Mouse (Mus musculus) stomach, postnatal 0 days (tissue): ENCODE data around the gene Gm10643. TPM values are rescaled to one million over a fixed set of nuclear protein-coding genes. Genes with fewer than 3 reads are reported as not detected.

Source experiments
- ATAC-seq: fragments of 200-750 bp; cut with Nextera tagmentation; 2 replicates; pipeline ENCODE4 v1.8.0; 2017; ENCODE audit not compliant: low FRiP score, low TSS enrichment
- DNase-seq: peaks from one replicate; pipeline ENCODE4 v3.0.0-alpha.2; 2016; ENCODE audit warnings: low spot score
- H3K27ac ChIP-seq: fragments of 300-500 bp; sonication (generic); replicated peaks from 2 replicates; pipeline ENCODE4 v1.5.1; 2014; ENCODE audit warnings: mild to moderate bottlenecking, control low read depth
- H3K27me3 ChIP-seq: fragments of 300-500 bp; sonication (generic); 2 replicates; pipeline ENCODE4 v1.6.1; 2014; ENCODE audit warnings: low read length; ENCODE audit not compliant: control insufficient read depth, insufficient read depth
- H3K36me3 ChIP-seq: fragments of 300-500 bp; sonication (generic); 2 replicates; pipeline ENCODE4 v1.6.1; 2014; ENCODE audit warnings: low read length, mixed read lengths; ENCODE audit not compliant: control insufficient read depth, insufficient read depth
- H3K4me1 ChIP-seq: fragments of 300-500 bp; sonication (generic); replicated peaks from 2 replicates; pipeline ENCODE4 v1.6.1; 2014; ENCODE audit warnings: antibody characterized with exemption; ENCODE audit not compliant: control insufficient read depth, insufficient read depth
- H3K4me2 ChIP-seq: fragments of 300-500 bp; sonication (generic); replicated peaks from 2 replicates; pipeline ENCODE4 v1.6.1; 2014; ENCODE audit warnings: low read depth, mild to moderate bottlenecking, control low read depth, moderate library complexity
- H3K4me3 ChIP-seq: fragments of 300-500 bp; sonication (generic); 2 replicates; pipeline ENCODE4 v1.5.1; 2014; ENCODE audit warnings: low read depth, low read length, control low read depth
- H3K9ac ChIP-seq: fragments of 300-500 bp; sonication (generic); 2 replicates; pipeline ENCODE4 v1.6.1; 2014; ENCODE audit warnings: mild to moderate bottlenecking, low read length, control low read depth, mixed read lengths
- H3K9me3 ChIP-seq: fragments of 300-500 bp; sonication (generic); 2 replicates; pipeline ENCODE4 v1.6.1; 2016; ENCODE audit warnings: low read length; ENCODE audit not compliant: control insufficient read depth
- CTCF ChIP-seq: IDR thresholded peaks from 2 replicates; pipeline ENCODE4 v1.5.1; 2016; ENCODE audit warnings: antibody characterized with exemption, low read depth, mild to moderate bottlenecking, moderate library complexity
- EP300 ChIP-seq: optimal IDR thresholded peaks from 2 replicates; pipeline ENCODE3; 2016; ENCODE audit warnings: antibody characterized with exemption
- WGBS: fragments of 180-500 bp; shearing (Covaris S2); extraction: QIAGEN DNeasy Blood & Tissue Kit; methylation state at CpG from one replicate; pipeline ENCODE4 v1.1.7; 2014; 5-methylcytosine and 5-hydroxymethylcytosine counted together
- polyA plus RNA-seq: library from polyadenylated mRNA; unstranded; fragments of >200 nt; fragmentation: Nextera tagmentation; extraction: Ambion mirVana; gene quantifications from 2 replicates; pipeline ENCODE4 v1.2.1, GENCODE M21; 2015

The Gm10643 gene
- polyA plus RNA-seq, 1 experiment from 2014 or later, result 0.96 TPM

DNA sequence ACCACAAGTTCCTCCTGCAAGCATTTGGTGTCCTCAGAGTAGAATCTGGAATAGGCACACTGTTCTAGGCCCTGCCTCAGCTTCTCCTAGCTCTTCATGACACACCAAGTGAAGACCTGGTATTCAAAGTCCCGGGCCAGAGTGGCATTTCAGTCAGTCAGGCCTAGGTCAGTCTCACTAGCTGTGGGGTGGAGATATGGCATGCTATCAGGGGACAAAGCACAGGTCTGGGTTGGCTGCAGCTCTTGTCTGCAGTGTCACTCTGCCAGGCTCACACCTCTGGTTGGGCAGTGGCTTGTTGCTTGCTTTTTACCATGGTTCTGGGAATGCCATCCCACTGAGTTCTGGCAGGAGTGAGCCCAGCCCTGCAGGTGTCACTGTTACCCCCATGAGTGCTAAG lies 11.5 kb upstream of the Gm10643 start:
- 82% methylated on average over 1 of the region's 1 CpGs for WGBS
- no peaks in the 10 kb centered on the region for H3K27me3 ChIP-seq
- no peak overlapping the region for H3K4me3 ChIP-seq
- H3K9me3 ChIP-seq, result no peaks in the 10 kb centered on the region
- TF ChIP-seq CTCF (no peak), EP300 (no peak)
- peaks cover 9% of the 10 kb centered on the region; the same call in 1 of the 2 replicates for H3K36me3 ChIP-seq
- no peaks in the 10 kb centered on the region for H3K4me1 ChIP-seq
- peak overlapping the region; percentile 13; the same call in 1 of the 2 replicates for H3K9ac ChIP-seq
- ATAC-seq, result no peak
- H3K27ac ChIP-seq, result no peak overlapping the region
- DNase-seq, result peak; percentile 11
- H3K4me2 ChIP-seq, result no peak overlapping the region

DNA sequence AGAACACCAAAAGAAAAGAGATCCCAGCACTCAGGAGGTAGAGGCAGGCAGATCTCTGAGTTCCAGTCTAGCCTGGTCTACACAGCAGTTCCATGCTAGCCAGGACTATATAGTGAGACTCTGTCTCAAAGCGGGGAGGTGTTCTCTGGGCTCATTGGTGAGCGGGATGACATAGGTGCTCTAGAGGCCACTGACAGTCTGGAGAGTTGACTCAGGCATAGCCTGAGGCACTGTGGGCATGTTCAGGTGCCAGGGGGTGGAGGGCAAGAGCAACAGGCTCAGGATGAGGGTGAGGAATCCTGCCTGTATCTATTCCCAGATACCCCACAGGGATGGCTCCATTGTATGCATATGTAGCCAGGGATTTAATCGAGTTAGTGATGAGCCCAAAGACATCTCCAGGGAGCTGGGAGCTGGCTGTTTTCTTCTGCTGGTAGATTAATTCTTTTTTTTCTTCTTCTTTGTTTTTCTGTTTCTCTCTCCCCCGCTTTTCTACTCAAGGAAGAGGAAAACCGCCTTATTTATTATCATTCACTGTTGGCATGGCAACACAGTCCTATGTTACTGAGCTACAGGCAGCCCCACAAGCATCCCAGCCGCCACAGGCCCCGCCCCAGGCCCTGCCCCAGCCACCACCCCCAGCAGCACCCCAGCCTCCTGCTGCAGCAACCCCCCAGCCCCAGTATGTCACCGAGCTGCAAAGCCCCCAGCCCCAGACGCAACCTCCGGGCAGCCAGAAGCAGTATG lies 8.5 kb upstream of the Gm10643 start:
- WGBS, result 59% methylated on average over 10 of the region's 10 CpGs
- no peak for TF ChIP-seq CTCF
- TF ChIP-seq EP300, result no peak
- ATAC-seq (no peak), DNase-seq (no peak)
- no peaks in the 10 kb centered on the region for H3K27me3 ChIP-seq
- no peaks in the 10 kb centered on the region for H3K9me3 ChIP-seq
- H3K4me3 ChIP-seq, result no peak overlapping the region
- no peak overlapping the region for H3K27ac ChIP-seq
- H3K4me2 ChIP-seq, result no peak overlapping the region
- peaks cover 2% of the 10 kb centered on the region; the same call in 1 of the 2 replicates for H3K4me1 ChIP-seq
- no peaks in the 10 kb centered on the region for H3K36me3 ChIP-seq
- H3K9ac ChIP-seq, result 0 out of 2 replicates have a peak overlapping the region, but pooled peaks have one; percentile 18

DNA sequence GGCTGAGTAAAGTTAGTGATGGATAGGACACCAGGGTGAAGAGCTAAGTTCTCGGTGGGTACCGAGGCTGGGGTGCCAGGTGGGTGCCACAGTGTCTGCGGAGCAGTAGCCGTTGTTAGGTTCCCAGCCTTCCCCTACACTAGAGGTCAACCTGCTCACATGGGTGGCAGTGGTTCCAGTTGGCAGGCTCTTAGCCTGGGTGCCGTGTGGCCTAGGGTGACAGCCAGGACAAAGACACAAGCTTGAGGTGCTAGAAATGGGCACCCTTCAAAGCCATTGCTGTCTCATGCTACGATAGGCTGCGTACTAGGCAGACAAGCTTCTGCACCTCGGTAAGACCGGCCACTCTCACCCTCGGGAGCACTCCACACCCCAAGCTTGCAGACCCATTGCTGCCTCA lies 7.4 kb upstream of the Gm10643 start:
- Histone ChIP-seq H3K4me3 (no peak overlapping the region), H3K27ac (no peak overlapping the region), H3K4me2 (no peak overlapping the region), H3K36me3 (no peaks in the 10 kb centered on the region), H3K27me3 (no peaks in the 10 kb centered on the region), H3K4me1 (peaks cover 8% of the 10 kb centered on the region; the same call in 1 of the 2 replicates), H3K9ac (no peak overlapping the region), H3K9me3 (no peaks in the 10 kb centered on the region)
- DNase-seq, result no peak
- no peak for ATAC-seq
- WGBS, result 86% methylated on average over 10 of the region's 10 CpGs
- TF ChIP-seq CTCF (no peak), EP300 (no peak)

DNA sequence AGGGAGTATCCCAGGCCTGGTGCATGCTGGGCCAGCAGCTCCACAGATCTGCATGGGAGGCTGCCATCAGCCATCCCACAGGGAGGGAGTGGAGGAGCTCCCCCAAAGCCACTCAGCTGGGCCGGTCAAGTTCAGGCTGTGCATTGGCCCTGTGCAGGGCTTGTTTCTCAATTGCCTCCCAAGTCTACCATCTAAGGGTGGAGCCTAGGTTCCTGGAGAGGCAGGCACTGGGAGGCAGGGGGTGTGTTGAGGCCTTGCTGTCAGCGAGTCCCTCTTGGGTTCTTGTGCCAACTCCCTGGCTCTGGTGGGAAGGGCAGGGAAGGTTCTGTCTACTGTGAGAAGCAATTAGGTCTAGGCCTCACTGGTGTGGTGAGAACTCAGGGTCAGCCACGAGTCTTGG lies 7.0 kb upstream of the Gm10643 start:
- TF ChIP-seq EP300, result no peak
- TF ChIP-seq CTCF, result no peak
- DNase-seq (no peak), ATAC-seq (no peak)
- Histone ChIP-seq H3K9me3 (no peaks in the 10 kb centered on the region), H3K4me1 (peaks cover 8% of the 10 kb centered on the region; the same call in 1 of the 2 replicates), H3K9ac (no peak overlapping the region), H3K27ac (no peak overlapping the region), H3K36me3 (no peaks in the 10 kb centered on the region), H3K27me3 (no peaks in the 10 kb centered on the region), H3K4me3 (no peak overlapping the region), H3K4me2 (no peak overlapping the region)
- WGBS, result 49% methylated on average over 3 of the region's 3 CpGs

DNA sequence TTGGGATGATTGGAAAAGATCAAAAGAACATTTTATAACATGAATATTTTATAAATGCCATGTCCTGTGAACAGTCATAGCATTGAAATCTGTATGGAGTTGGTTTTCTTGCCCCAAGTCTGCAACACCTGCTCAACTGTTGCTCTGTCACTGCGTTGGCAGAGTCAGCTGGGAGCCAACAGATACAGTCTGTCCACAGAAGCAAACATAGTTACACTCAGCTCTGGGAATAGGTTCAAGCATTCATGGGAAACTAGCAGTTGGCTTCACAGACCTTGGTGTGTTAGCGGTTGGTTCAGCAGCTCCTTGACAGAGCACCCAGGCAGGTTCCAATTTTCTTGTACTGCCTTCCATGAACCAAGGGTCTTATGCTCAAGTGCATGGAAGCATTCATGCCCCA lies 5.7 kb upstream of the Gm10643 start:
- DNase-seq (no peak), ATAC-seq (no peak)
- H3K4me2 ChIP-seq, result no peak overlapping the region
- H3K9ac ChIP-seq, result no peak overlapping the region
- 59% methylated on average over 2 of the region's 2 CpGs for WGBS
- TF ChIP-seq CTCF (no peak), EP300 (no peak)
- peaks cover 8% of the 10 kb centered on the region; the same call in 1 of the 2 replicates for H3K4me1 ChIP-seq
- 0 out of 2 replicates have a peak overlapping the region, but pooled peaks have one; percentile 13 for H3K27ac ChIP-seq
- no peaks in the 10 kb centered on the region for H3K9me3 ChIP-seq
- H3K4me3 ChIP-seq, result no peak overlapping the region
- H3K36me3 ChIP-seq, result no peaks in the 10 kb centered on the region
- no peaks in the 10 kb centered on the region for H3K27me3 ChIP-seq

DNA sequence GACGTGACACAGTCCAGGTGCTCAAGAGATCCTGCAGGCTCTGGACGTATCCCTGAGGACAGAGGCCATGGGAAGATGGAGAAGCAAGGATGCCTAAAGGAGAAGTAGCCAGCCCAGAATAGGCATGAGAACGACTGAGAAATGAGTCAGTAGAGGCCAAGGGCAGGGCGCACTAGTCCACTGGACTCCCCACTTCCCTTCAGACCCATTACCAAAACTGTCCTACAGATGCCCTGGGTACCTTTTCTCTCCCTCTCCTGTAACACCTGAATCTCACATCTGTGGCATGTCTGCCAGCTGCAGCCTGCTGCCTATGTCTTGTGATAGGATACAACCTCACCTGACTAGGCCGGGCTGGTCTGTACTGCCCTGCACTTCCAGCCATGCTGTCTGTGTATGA lies 5.3 kb upstream of the Gm10643 start:
- no peak overlapping the region for H3K4me3 ChIP-seq
- 80% methylated on average over 5 of the region's 5 CpGs for WGBS
- DNase-seq (no peak), ATAC-seq (no peak)
- TF ChIP-seq EP300, result no peak
- no peak for TF ChIP-seq CTCF
- H3K9ac ChIP-seq, result no peak overlapping the region
- no peaks in the 10 kb centered on the region for H3K36me3 ChIP-seq
- H3K4me2 ChIP-seq, result no peak overlapping the region
- H3K27ac ChIP-seq, result 0 out of 2 replicates have a peak overlapping the region, but pooled peaks have one; percentile 13
- H3K9me3 ChIP-seq, result no peaks in the 10 kb centered on the region
- peaks cover 8% of the 10 kb centered on the region; the same call in 1 of the 2 replicates for H3K4me1 ChIP-seq
- H3K27me3 ChIP-seq, result no peaks in the 10 kb centered on the region
